Comparison of ENCODE assay signal across 10 mouse cellular contexts in the genomic region with DNA sequence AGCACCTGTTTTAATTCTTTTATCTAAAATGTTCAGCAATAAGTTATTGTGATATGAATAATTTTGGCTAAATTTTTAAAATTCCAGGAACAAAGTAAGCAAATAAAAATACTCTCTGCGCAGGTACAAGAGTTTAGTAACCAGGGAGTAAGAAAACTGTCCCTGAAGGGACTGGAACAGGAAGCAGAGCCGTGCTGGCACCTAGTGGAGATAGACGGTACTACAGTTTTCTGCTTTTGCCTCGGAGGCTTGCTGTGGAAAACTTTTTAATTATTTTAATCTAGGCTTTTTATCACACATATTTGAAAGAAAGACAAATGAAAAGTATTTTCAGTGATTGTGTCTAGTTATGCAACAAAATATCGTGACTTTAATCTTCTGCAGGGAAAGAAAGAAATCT.
A peak's percentile ranks its signal among the peaks of the same experiment; 100 is the strongest.
DNase-seq lines count a peak whose midpoint lies in the region; ATAC-seq and TF ChIP-seq lines count a peak whose summit lies in the region.
"Had no signal": no experiment of that assay in that cellular context is flagged by ENCODE, and none has a peak within 500 bp of the region (broad histone marks: within the 10 kb centered on the region; RNA-seq: fewer than 3 reads in every experiment).

No protein-coding gene starts in this region.

- peak; percentile 88 for TF ChIP-seq CTCF in gastrocnemius, adult 2 months (IDR thresholded peaks at IDR 0.05)

- peak; percentile 39 for DNase-seq in gastrocnemius, adult 2 months
- DNase-seq in gastrocnemius, postnatal 25 days: no peak
- DNase-seq in A20 (ENCODE audit: low read depth, low spot score): peak; percentile 28
- DNase-seq in adrenal gland, adult 8-10 months: peak; percentile 2
- peak; percentile 82 for DNase-seq in embryonic facial prominence, embryonic 11.5 days (ENCODE audit: low spot score)
- DNase-seq in kidney, postnatal 4 days: peak; percentile 76 to 77
- DNase-seq in lung, postnatal 10 days: peak; percentile 66
- peak; percentile 83 for DNase-seq in testis, postnatal 10 days (ENCODE audit: low spot score)

- ATAC-seq in embryonic facial prominence, embryonic 11.5 days (replicated peaks; ENCODE audit: insufficient number of reproducible peaks, low FRiP score, low TSS enrichment, low read depth): no peak

- no peaks in the 10 kb centered on the region for H3K36me3 ChIP-seq in embryonic facial prominence, embryonic 11.5 days (replicated peaks; ENCODE audit: control insufficient read depth, insufficient read depth, low read depth, low read length)
- H3K36me3 ChIP-seq: embryonic facial prominence, embryonic 13.5 days had no signal

- intact Hi-C loops in gastrocnemius, adult 2 months (cut with DNase I): loop anchor here (5.0 kb wide), 1 partner anchor 304 kb away; no protein-coding TSS in a partner anchor

- WGBS in embryonic facial prominence, embryonic 11.5 days: 7% methylated on average over 5 of the region's 5 CpGs

- no peak overlapping the region for H3K4me2 ChIP-seq in embryonic facial prominence, embryonic 11.5 days (ENCODE audit: low read depth, low read length)
- H3K4me2 ChIP-seq: embryonic facial prominence, embryonic 13.5 days had no signal

- H3K4me1 ChIP-seq in embryonic facial prominence, embryonic 11.5 days (ENCODE audit: control insufficient read depth, insufficient read depth, low read length): no peaks in the 10 kb centered on the region
- H3K4me1 ChIP-seq: megakaryocyte, embryonic 14.5 days had no signal

- no peak overlapping the region for H3K9ac ChIP-seq in embryonic facial prominence, embryonic 11.5 days (replicated peaks; ENCODE audit: low read length)
- H3K9ac ChIP-seq: embryonic facial prominence, embryonic 13.5 days had no signal

- no peak overlapping the region for H3K27ac ChIP-seq in gastrocnemius, adult 2 months
- H3K27ac ChIP-seq in embryonic facial prominence, embryonic 11.5 days (replicated peaks; ENCODE audit: low read depth, low read length): no peak overlapping the region
- H3K27ac ChIP-seq: embryonic facial prominence, embryonic 13.5 days had no signal

- H3K9me3 ChIP-seq in embryonic facial prominence, embryonic 11.5 days (replicated peaks; ENCODE audit: control insufficient read depth, low read length): no peaks in the 10 kb centered on the region
- H3K9me3 ChIP-seq: embryonic facial prominence, embryonic 13.5 days had no signal

- H3K27me3 ChIP-seq in embryonic facial prominence, embryonic 11.5 days (ENCODE audit: control insufficient read depth, insufficient read depth, low read length): no peaks in the 10 kb centered on the region
- H3K27me3 ChIP-seq: megakaryocyte, embryonic 14.5 days had no signal

- H3K4me3 ChIP-seq in gastrocnemius, adult 2 months: no peak overlapping the region
- no peak overlapping the region for H3K4me3 ChIP-seq in embryonic facial prominence, embryonic 11.5 days (ENCODE audit: low read depth, low read length)
- H3K4me3 ChIP-seq: embryonic facial prominence, embryonic 13.5 days; megakaryocyte, embryonic 14.5 days had no signal
